In genomic region chr9:112231383-112231782, GRCm38 (mm10) we compare ENCODE assay signal across 17 mouse cellular contexts. TPM values are rescaled to one million over a fixed set of nuclear protein-coding genes. Genes with fewer than 3 reads are reported as not detected.
DNase-seq lines count a peak whose midpoint lies in the region; ATAC-seq and TF ChIP-seq lines count a peak whose summit lies in the region.
"Had no signal": no experiment of that assay in that cellular context is flagged by ENCODE, and none has a peak within 500 bp of the region (broad histone marks: within the 10 kb centered on the region; RNA-seq: fewer than 3 reads in every experiment).

No protein-coding gene starts in this region.

- no peak for TF ChIP-seq POLR2A in cerebellum, adult 2 months (IDR thresholded peaks at IDR 0.05; ENCODE audit: borderline replicate concordance, insufficient read depth, low read length)
- TF ChIP-seq POLR2A in kidney, adult 2 months (IDR thresholded peaks at IDR 0.05; ENCODE audit: low read depth, low read length) = no peak

- peak overlapping the region; percentile 39; the same call in 1 of the 2 replicates for H3K27ac ChIP-seq in cerebellum, adult 2 months (ENCODE audit: insufficient read depth, low read length)
- peak overlapping the region; percentile 92 for H3K27ac ChIP-seq in hindbrain, embryonic 15.5 days (replicated peaks)
- no peak overlapping the region for H3K27ac ChIP-seq in hindbrain, embryonic 11.5 days (ENCODE audit: low read depth, low read length)
- H3K27ac ChIP-seq in hindbrain, postnatal 0 days = peak overlapping the region; percentile 94; the same call in 1 of the 2 replicates
- H3K27ac ChIP-seq in kidney, adult 2 months (ENCODE audit: insufficient read depth, low read depth, low read length) = no peak overlapping the region
- H3K27ac ChIP-seq: embryonic facial prominence, embryonic 15.5 days; liver, embryonic 14.5 days; stomach, embryonic 15.5 days had no signal

- peak overlapping the region; percentile 91 for H3K4me3 ChIP-seq in cerebellum, adult 2 months (replicated peaks; ENCODE audit: insufficient read depth, low read depth, low read length)
- peak overlapping the region; percentile 60 for H3K4me3 ChIP-seq in hindbrain, embryonic 15.5 days
- no peak overlapping the region for H3K4me3 ChIP-seq in hindbrain, embryonic 11.5 days (ENCODE audit: low read depth, low read length)
- H3K4me3 ChIP-seq in hindbrain, postnatal 0 days (ENCODE audit: low read length) = peak overlapping the region; percentile 60
- no peak overlapping the region for H3K4me3 ChIP-seq in kidney, adult 2 months (ENCODE audit: insufficient read depth, low read depth, low read length)
- H3K4me3 ChIP-seq: embryonic facial prominence, embryonic 15.5 days; stomach, embryonic 15.5 days had no signal

- ATAC-seq in hindbrain, embryonic 15.5 days (ENCODE audit: low FRiP score, low read depth) = no peak
- no peak for ATAC-seq in hindbrain, embryonic 11.5 days (ENCODE audit: low FRiP score)
- ATAC-seq in hindbrain, postnatal 0 days = no peak
- ATAC-seq: inflammation-experienced regulatory T-cells, adult 6 months had no signal

- H3K4me1 ChIP-seq in cerebellum, adult 2 months (ENCODE audit: control insufficient read depth, insufficient read depth, low read length) = peaks cover 13% of the 10 kb centered on the region
- peaks cover 6% of the 10 kb centered on the region; the same call in 1 of the 2 replicates for H3K4me1 ChIP-seq in hindbrain, embryonic 15.5 days (replicated peaks)
- 0 out of 2 replicates have a peak, but pooled peaks cover 2% of the 10 kb centered on the region for H3K4me1 ChIP-seq in hindbrain, embryonic 11.5 days (replicated peaks; ENCODE audit: control insufficient read depth, insufficient read depth, low read length)
- no peaks in the 10 kb centered on the region; the same call in 1 of the 2 replicates for H3K4me1 ChIP-seq in hindbrain, postnatal 0 days (ENCODE audit: insufficient read depth, low read length)
- no peaks in the 10 kb centered on the region for H3K4me1 ChIP-seq in kidney, adult 2 months (ENCODE audit: control insufficient read depth, insufficient read depth, low read length)
- H3K4me1 ChIP-seq: stomach, embryonic 15.5 days had no signal

- peak overlapping the region; percentile 86 for H3K9ac ChIP-seq in hindbrain, embryonic 15.5 days
- no peak overlapping the region for H3K9ac ChIP-seq in hindbrain, embryonic 11.5 days (ENCODE audit: low read depth, low read length)
- H3K9ac ChIP-seq in hindbrain, postnatal 0 days (replicated peaks; ENCODE audit: low read length) = peak overlapping the region; percentile 80
- H3K9ac ChIP-seq: embryonic facial prominence, embryonic 15.5 days; liver, embryonic 14.5 days; stomach, embryonic 15.5 days had no signal

- no peak for TF ChIP-seq CTCF in cerebellum, adult 2 months (IDR thresholded peaks at IDR 0.05; ENCODE audit: borderline replicate concordance, insufficient read depth, low read depth, low read length)
- TF ChIP-seq CTCF in hindbrain, postnatal 0 days (IDR thresholded peaks at IDR 0.05; ENCODE audit: low read depth) = no peak
- TF ChIP-seq CTCF in kidney, adult 2 months (conservative IDR thresholded peaks at IDR 0.05; ENCODE audit: insufficient read depth, insufficient read length, low read depth, low read length) = no peak

- 9% methylated on average over 5 of the region's 5 CpGs for WGBS in cerebellum, adult 2 months
- 66% methylated on average over 5 of the region's 5 CpGs for WGBS in hindbrain, embryonic 15.5 days
- WGBS in hindbrain, embryonic 11.5 days = 84% methylated on average over 5 of the region's 5 CpGs
- 61% methylated on average over 5 of the region's 5 CpGs for WGBS in hindbrain, postnatal 0 days
- WGBS in kidney, adult 2 months = 77% methylated on average over 5 of the region's 5 CpGs

- H3K36me3 ChIP-seq in hindbrain, embryonic 15.5 days = no peaks in the 10 kb centered on the region
- H3K36me3 ChIP-seq in hindbrain, embryonic 11.5 days (ENCODE audit: control insufficient read depth, insufficient read depth, low read length) = no peaks in the 10 kb centered on the region
- no peaks in the 10 kb centered on the region for H3K36me3 ChIP-seq in hindbrain, postnatal 0 days (ENCODE audit: insufficient read depth, low read length)
- H3K36me3 ChIP-seq in kidney, adult 2 months (ENCODE audit: control insufficient read depth, insufficient read depth, low read length) = no peaks in the 10 kb centered on the region
- H3K36me3 ChIP-seq: embryonic facial prominence, embryonic 15.5 days; stomach, embryonic 15.5 days had no signal

- H3K9me3 ChIP-seq in hindbrain, embryonic 15.5 days = no peaks in the 10 kb centered on the region
- no peaks in the 10 kb centered on the region for H3K9me3 ChIP-seq in hindbrain, embryonic 11.5 days (ENCODE audit: control insufficient read depth, low read length)
- no peaks in the 10 kb centered on the region for H3K9me3 ChIP-seq in hindbrain, postnatal 0 days (ENCODE audit: low read length)
- H3K9me3 ChIP-seq: embryonic facial prominence, embryonic 15.5 days; stomach, embryonic 15.5 days had no signal

- DNase-seq in cerebellum, adult 2 months = peak; percentile 51 to 66
- no peak for DNase-seq in cerebellum, adult 11-12 months
- DNase-seq in hindbrain, embryonic 11.5 days (ENCODE audit: low spot score) = no peak
- peak; percentile 67 for DNase-seq in brain, adult 2 months (ENCODE audit: low read depth, low spot score)
- DNase-seq in hindbrain, postnatal 0 days (ENCODE audit: low spot score) = peak; percentile 65
- no peak for DNase-seq in spleen, adult 18-20 months
- DNase-seq in kidney, adult 2 months = no peak
- DNase-seq: kidney, postnatal 10 days; lung, postnatal 10 days; thymus, postnatal 25 days had no signal

- H3K4me2 ChIP-seq in hindbrain, embryonic 15.5 days = peak overlapping the region; percentile 72
- no peak overlapping the region for H3K4me2 ChIP-seq in hindbrain, embryonic 11.5 days (replicated peaks; ENCODE audit: low read depth, low read length)
- peak overlapping the region; percentile 81 for H3K4me2 ChIP-seq in hindbrain, postnatal 0 days (ENCODE audit: low read depth, low read length)
- H3K4me2 ChIP-seq: embryonic facial prominence, embryonic 15.5 days; stomach, embryonic 15.5 days had no signal

- H3K27me3 ChIP-seq in cerebellum, adult 2 months (ENCODE audit: control insufficient read depth, insufficient read depth, low read length) = no peaks in the 10 kb centered on the region
- no peaks in the 10 kb centered on the region for H3K27me3 ChIP-seq in hindbrain, embryonic 15.5 days
- peaks cover 17% of the 10 kb centered on the region; the same call in 1 of the 2 replicates for H3K27me3 ChIP-seq in hindbrain, embryonic 11.5 days (ENCODE audit: control insufficient read depth, insufficient read depth, low read length)
- H3K27me3 ChIP-seq in hindbrain, postnatal 0 days (ENCODE audit: insufficient read depth, low read length) = no peaks in the 10 kb centered on the region
- no peaks in the 10 kb centered on the region for H3K27me3 ChIP-seq in kidney, adult 2 months (replicated peaks; ENCODE audit: control insufficient read depth, insufficient read depth, low read length)

RNA-seq across cellular contexts. Expression of gene Arpp21, which starts 4.4 kb away (rescaled TPM):
- 116 and 124 TPM in 2 replicates for polyA plus RNA-seq in cerebellum, adult 2 months (2012; rRNA removed)
- polyA plus RNA-seq in hindbrain, embryonic 15.5 days (2015; fragmentation: Nextera tagmentation; extraction: Ambion mirVana) = 42.0 and 54.5 TPM in 2 replicates
- 6.0 and 6.8 TPM in 2 replicates for polyA plus RNA-seq in hindbrain, embryonic 11.5 days (2014; fragmentation: Nextera tagmentation; extraction: Ambion mirVana)
- total RNA-seq in hindbrain, postnatal 0 days (2014; rRNA removed) = 80.5 and 88.0 TPM in 2 replicates
- polyA plus RNA-seq in hindbrain, postnatal 0 days (2015; fragmentation: Nextera tagmentation; extraction: Ambion mirVana) = 60.9 and 64.6 TPM in 2 replicates
- polyA plus RNA-seq in kidney, adult 2 months (2012; rRNA removed) = 0.18 and 0.74 TPM in 2 replicates
- total RNA-seq: monocyte, adult 5-6 weeks had no signal
- polyA plus RNA-seq: gonadal fat pad, adult 2 months had no signal

Comparison
In these comparisons a context has a peak if more than half of its experiments do, and no peak if none do; other contexts are left out.
1. DNase-seq: peak in cerebellum, adult 2 months (2 of 2), brain, adult 2 months (single experiment) and hindbrain, postnatal 0 days (single experiment); none in cerebellum, adult 11-12 months (single experiment), hindbrain, embryonic 11.5 days (single experiment), spleen, adult 18-20 months (0 of 2) and kidney, adult 2 months (single experiment).
2. H3K27ac ChIP-seq: peak in cerebellum, adult 2 months (single experiment), hindbrain, embryonic 15.5 days (single experiment) and hindbrain, postnatal 0 days (single experiment); none in hindbrain, embryonic 11.5 days (single experiment) and kidney, adult 2 months (single experiment).
3. H3K4me3 ChIP-seq: peak in cerebellum, adult 2 months (single experiment), hindbrain, embryonic 15.5 days (single experiment) and hindbrain, postnatal 0 days (single experiment); none in hindbrain, embryonic 11.5 days (single experiment) and kidney, adult 2 months (single experiment).